Mouse (Mus musculus): ENCODE measurements around the gene Dram2. TPM values are rescaled to one million over a fixed set of nuclear protein-coding genes. Genes with fewer than 3 reads are reported as not detected.
"Not testable (repeated sequence)": the region's sequence is repeated elsewhere in the genome, so short reads cannot be mapped to it uniquely, and the experiment has no call there.

The Dram2 gene
- total RNA-seq (2022), result 100 to 1,000 TPM in 1 of 4 experiments, 10 to 100 TPM in 3; 84.7 to 105 (median 96.1) TPM

- DNase-seq (ENCODE audit: low spot score), result peak; percentile 94
Observed at GRCm38 (mm10) chr3:106547171-106547923, at the start of gene Dram2, which contains the start of gene Cept1. Gene Dram2 (plus strand): TSS chr3:106547798. Gene Cept1 (minus strand): TSS chr3:106547802.

- DNase-seq (ENCODE audit: low spot score), result no peak
Observed at GRCm38 (mm10) chr3:106500510-106500909, 47.1 kb upstream of the Dram2 start.

- DNase-seq (ENCODE audit: low spot score), result no peak
Observed at GRCm38 (mm10) chr3:106502892-106503291, 44.7 kb upstream of the Dram2 start.

- no peak for DNase-seq (ENCODE audit: low spot score)
Observed at GRCm38 (mm10) chr3:106510669-106511068, 36.9 kb upstream of the Dram2 start.

- DNase-seq (ENCODE audit: low spot score), result no peak
Observed at GRCm38 (mm10) chr3:106515016-106515415, 32.6 kb upstream of the Dram2 start.

- DNase-seq (ENCODE audit: low spot score), result no peak
Observed at GRCm38 (mm10) chr3:106522730-106523129, 24.9 kb upstream of the Dram2 start.

- DNase-seq (ENCODE audit: low spot score), result no peak
Observed at GRCm38 (mm10) chr3:106526411-106526810, 21.2 kb upstream of the Dram2 start.

- DNase-seq (ENCODE audit: low spot score), result no peak
Observed at GRCm38 (mm10) chr3:106528032-106528431, 19.6 kb upstream of the Dram2 start.

- DNase-seq (ENCODE audit: low spot score), result no peak
Observed at GRCm38 (mm10) chr3:106533277-106533676, 14.3 kb upstream of the Dram2 start.

- DNase-seq (ENCODE audit: low spot score), result no peak
Observed at GRCm38 (mm10) chr3:106544721-106545316, 2.8 kb upstream of the Dram2 start.

- peak; percentile 79 for DNase-seq (ENCODE audit: low spot score)
Observed at GRCm38 (mm10) chr3:106547924-106548539, 434 bp downstream of the Dram2 start.

GRCm38 (mm10) chr3:106548971-106549370, 1.4 kb downstream of the Dram2 start:
- DNase-seq (ENCODE audit: low spot score), result no peak

- peak; percentile 24 for DNase-seq (ENCODE audit: low spot score)
Observed at GRCm38 (mm10) chr3:106553411-106553810, 5.8 kb downstream of the Dram2 start.

GRCm38 (mm10) chr3:106555743-106556250, 8.2 kb downstream of the Dram2 start:
- no peak for DNase-seq (ENCODE audit: low spot score)

- no peak for DNase-seq (ENCODE audit: low spot score)
Observed at GRCm38 (mm10) chr3:106558271-106558670, 10.7 kb downstream of the Dram2 start.

- DNase-seq (ENCODE audit: low spot score), result no peak
Observed at GRCm38 (mm10) chr3:106565876-106566275, 18.3 kb downstream of the Dram2 start.

- DNase-seq (ENCODE audit: low spot score), result no peak
Observed at GRCm38 (mm10) chr3:106573191-106573590, 25.6 kb downstream of the Dram2 start.

- DNase-seq (ENCODE audit: low spot score), result no peak
Observed at GRCm38 (mm10) chr3:106579296-106579695, 31.7 kb downstream of the Dram2 start.

- not testable (repeated sequence) for DNase-seq (ENCODE audit: low spot score)
Observed at GRCm38 (mm10) chr3:106593631-106594030, 46.0 kb downstream of the Dram2 start.

- no peak for DNase-seq (ENCODE audit: low spot score)
Observed at GRCm38 (mm10) chr3:106618103-106618502, 70.5 kb downstream of the Dram2 start.
